Mouse (Mus musculus) small intestine, adult 2 months (tissue): Measurements from ENCODE around the gene Mcat.

Experiments
- CTCF ChIP-seq: fragments of 200-500 bp; IDR thresholded peaks from 2 replicates; pipeline ENCODE4 v1.5.1; 2012; ENCODE audit warnings: low read depth, mild to moderate bottlenecking, control low read depth, inconsistent platforms, low read length, moderate library complexity, mixed read lengths; ENCODE audit not compliant: insufficient replicate concordance, insufficient read length; ENCODE audit errors: extremely low read depth
- POLR2A ChIP-seq: fragments of 200-500 bp; IDR thresholded peaks from 2 replicates; pipeline ENCODE4 v1.6.1; 2012; ENCODE audit warnings: low read depth, mild to moderate bottlenecking, control low read depth, inconsistent platforms, low read length, moderate library complexity

GRCm38 (mm10) chr15:83582931-83583330 is 19.3 kb upstream of the Mcat start:
- TF ChIP-seq POLR2A: no peak
- no peak for TF ChIP-seq CTCF
